Mouse (Mus musculus) gastrocnemius, postnatal 4 days (tissue): ENCODE data around the gene Slc20a1. TPM values are rescaled to one million over a fixed set of nuclear protein-coding genes. Genes with fewer than 3 reads are reported as not detected.
A peak's percentile ranks its signal among the peaks of the same experiment; 100 is the strongest.

Experiments
- DNase-seq, 2 experiments: peaks; one replicate each; pipeline ENCODE4 v3.0.0; 2021 to 2022; ENCODE audit warnings: low spot score in 2 of 2, mixed read lengths in 2 of 2
- long read RNA-seq, 2 experiments: library from polyadenylated mRNA; stranded (forward); transcript quantifications; one replicate each; pipeline ENCODE4 v2.0.0; 2021
- total RNA-seq, 2 experiments: library from RNA; stranded (reverse); gene quantifications; 2 replicates each; pipeline ENCODE4 v1.2.3; 2021

Gene Slc20a1
- total RNA-seq, result 10 to 100 TPM; 16.9 to 18.7 TPM
- long read RNA-seq, experiment 1, partial matches to known transcripts, result 2 of 5 reads
- long read RNA-seq, experiment 1, other reads (novel, unspliced or antisense), result 1 of 5 reads
- long read RNA-seq, experiment 2, transcript Slc20a1-201 (11 exons, 3,316 nt), result major isoform, 5 of 11 reads
- long read RNA-seq, experiment 2, partial matches to known transcripts, result 0 of 11 reads
- long read RNA-seq, experiment 2, other reads (novel, unspliced or antisense), result 2 of 11 reads

GRCm38 (mm10) chr2:129198436-129199327, at the start of gene Slc20a1:
Gene Slc20a1, plus strand, starts transcription at chr2:129198764.
- DNase-seq, result peak; percentile 99 to 100

GRCm38 (mm10) chr2:129148836-129149235, 49.7 kb upstream of the Slc20a1 start:
- no peak for DNase-seq

GRCm38 (mm10) chr2:129150386-129150785, 48.2 kb upstream of the Slc20a1 start:
- no peak for DNase-seq

- DNase-seq, result no peak
Observed at GRCm38 (mm10) chr2:129151111-129151510, 47.5 kb upstream of the Slc20a1 start.

- DNase-seq, result no peak
Observed at GRCm38 (mm10) chr2:129152751-129153150, 45.8 kb upstream of the Slc20a1 start.

- DNase-seq, result no peak
Observed at GRCm38 (mm10) chr2:129164815-129165214, 33.7 kb upstream of the Slc20a1 start.

- no peak for DNase-seq
Observed at GRCm38 (mm10) chr2:129166466-129167463, 31.8 kb upstream of the Slc20a1 start.

- DNase-seq, result no peak
Observed at GRCm38 (mm10) chr2:129173386-129173785, 25.2 kb upstream of the Slc20a1 start.

- DNase-seq, result peak in 1 of 2 experiments; percentile 33
Observed at GRCm38 (mm10) chr2:129174474-129174873, 24.1 kb upstream of the Slc20a1 start.

- no peak for DNase-seq
Observed at GRCm38 (mm10) chr2:129175636-129176035, 22.9 kb upstream of the Slc20a1 start.

GRCm38 (mm10) chr2:129176676-129177420, 21.7 kb upstream of the Slc20a1 start:
- no peak for DNase-seq

- DNase-seq, result no peak
Observed at GRCm38 (mm10) chr2:129177661-129178060, 20.9 kb upstream of the Slc20a1 start.

GRCm38 (mm10) chr2:129178182-129178908, 20.2 kb upstream of the Slc20a1 start:
- no peak for DNase-seq

- no peak for DNase-seq
Observed at GRCm38 (mm10) chr2:129179946-129180853, 18.4 kb upstream of the Slc20a1 start.

GRCm38 (mm10) chr2:129181509-129181908, 17.1 kb upstream of the Slc20a1 start:
- DNase-seq, result no peak

GRCm38 (mm10) chr2:129182412-129182811, 16.2 kb upstream of the Slc20a1 start:
- DNase-seq, result no peak

GRCm38 (mm10) chr2:129183561-129184031, 15.0 kb upstream of the Slc20a1 start:
- DNase-seq, result no peak

- DNase-seq, result no peak
Observed at GRCm38 (mm10) chr2:129184853-129185252, 13.7 kb upstream of the Slc20a1 start.
